Mouse (Mus musculus): Measurements from ENCODE around the gene Tex10. TPM values are rescaled to one million over a fixed set of nuclear protein-coding genes. Genes with fewer than 3 reads are reported as not detected.
"Not testable (repeated sequence)": the region's sequence is repeated elsewhere in the genome, so short reads cannot be mapped to it uniquely, and the experiment has no call there.

The Tex10 gene
- polyA plus RNA-seq, 1 experiment from 2014 or later, result 32.4 TPM

GRCm38 (mm10) chr4:48413473-48413872 is 59.8 kb downstream of the Tex10 start:
- H3K4me3 ChIP-seq (ENCODE audit: low read length), result no peak overlapping the region
- H3K27ac ChIP-seq (ENCODE audit: low read depth, low read length), result no peak overlapping the region
- H3K36me3 ChIP-seq (ENCODE audit: control insufficient read depth, insufficient read depth, low read length), result no peaks in the 10 kb centered on the region
- WGBS, result 94% methylated on average over 8 of the region's 8 CpGs
- no peaks in the 10 kb centered on the region for H3K4me1 ChIP-seq (ENCODE audit: control insufficient read depth, insufficient read depth, low read depth, low read length)
- no peaks in the 10 kb centered on the region for H3K9me3 ChIP-seq (ENCODE audit: control insufficient read depth, low read length)
- no peak for ATAC-seq
- H3K4me2 ChIP-seq (ENCODE audit: low read length), result no peak overlapping the region
- H3K9ac ChIP-seq (ENCODE audit: low read depth, low read length), result no peak overlapping the region
- H3K27me3 ChIP-seq (replicated peaks; ENCODE audit: control insufficient read depth, insufficient read depth, low read length), result no peaks in the 10 kb centered on the region

GRCm38 (mm10) chr4:48407350-48408039 is 65.8 kb downstream of the Tex10 start:
- Histone ChIP-seq H3K4me3 (ENCODE audit: low read length) (no peak overlapping the region), H3K4me2 (ENCODE audit: low read length) (peak overlapping the region; percentile 5; the same call in 1 of the 2 replicates), H3K4me1 (ENCODE audit: control insufficient read depth, insufficient read depth, low read depth, low read length) (no peaks in the 10 kb centered on the region), H3K27ac (ENCODE audit: low read depth, low read length) (no peak overlapping the region), H3K9me3 (ENCODE audit: control insufficient read depth, low read length) (no peaks in the 10 kb centered on the region), H3K36me3 (ENCODE audit: control insufficient read depth, insufficient read depth, low read length) (no peaks in the 10 kb centered on the region), H3K27me3 (replicated peaks; ENCODE audit: control insufficient read depth, insufficient read depth, low read length) (no peaks in the 10 kb centered on the region), H3K9ac (ENCODE audit: low read depth, low read length) (no peak overlapping the region)
- peak; percentile 82 for ATAC-seq
- WGBS, result 43% methylated on average over 18 of the region's 18 CpGs

GRCm38 (mm10) chr4:48405724-48406491 is 67.4 kb downstream of the Tex10 start:
- not testable (repeated sequence) for H3K4me2 ChIP-seq (ENCODE audit: low read length)

GRCm38 (mm10) chr4:48403066-48403640 is 70.1 kb downstream of the Tex10 start:
- ATAC-seq, result no peak
- Histone ChIP-seq H3K9me3 (ENCODE audit: control insufficient read depth, low read length) (no peaks in the 10 kb centered on the region), H3K4me1 (ENCODE audit: control insufficient read depth, insufficient read depth, low read depth, low read length) (no peaks in the 10 kb centered on the region), H3K9ac (ENCODE audit: low read depth, low read length) (no peak overlapping the region), H3K4me2 (ENCODE audit: low read length) (no peak overlapping the region), H3K36me3 (ENCODE audit: control insufficient read depth, insufficient read depth, low read length) (no peaks in the 10 kb centered on the region), H3K27me3 (replicated peaks; ENCODE audit: control insufficient read depth, insufficient read depth, low read length) (no peaks in the 10 kb centered on the region), H3K4me3 (ENCODE audit: low read length) (no peak overlapping the region), H3K27ac (ENCODE audit: low read depth, low read length) (no peak overlapping the region)
- WGBS, result 66% methylated on average over 16 of the region's 16 CpGs

More at GRCm38 (mm10) chr4:48405724-48406491, 67.4 kb downstream of the Tex10 start:
- not testable (repeated sequence) for H3K9me3 ChIP-seq (ENCODE audit: control insufficient read depth, low read length); H3K4me3 ChIP-seq (ENCODE audit: low read length); H3K4me1 ChIP-seq (ENCODE audit: control insufficient read depth, insufficient read depth, low read depth, low read length); H3K27me3 ChIP-seq (replicated peaks; ENCODE audit: control insufficient read depth, insufficient read depth, low read length); H3K9ac ChIP-seq (ENCODE audit: low read depth, low read length); H3K36me3 ChIP-seq (ENCODE audit: control insufficient read depth, insufficient read depth, low read length); ATAC-seq; H3K27ac ChIP-seq (ENCODE audit: low read depth, low read length)
- 94% methylated on average over 9 of the region's 10 CpGs for WGBS

- 100% methylated on average over 3 of the region's 3 CpGs for WGBS
These were observed 76.3 kb downstream of the Tex10 start for GRCm38 (mm10) chr4:48396949-48397348.

GRCm38 (mm10) chr4:48382506-48382905 is 90.8 kb downstream of the Tex10 start:
- Histone ChIP-seq H3K27ac (ENCODE audit: low read depth, low read length) (no peak overlapping the region), H3K4me1 (ENCODE audit: control insufficient read depth, insufficient read depth, low read depth, low read length) (no peaks in the 10 kb centered on the region), H3K36me3 (ENCODE audit: control insufficient read depth, insufficient read depth, low read length) (no peaks in the 10 kb centered on the region), H3K9ac (ENCODE audit: low read depth, low read length) (no peak overlapping the region), H3K27me3 (replicated peaks; ENCODE audit: control insufficient read depth, insufficient read depth, low read length) (no peaks in the 10 kb centered on the region), H3K9me3 (ENCODE audit: control insufficient read depth, low read length) (no peaks in the 10 kb centered on the region), H3K4me3 (ENCODE audit: low read length) (no peak overlapping the region), H3K4me2 (ENCODE audit: low read length) (no peak overlapping the region)
- ATAC-seq, result no peak
- 81% methylated on average over 5 of the region's 5 CpGs for WGBS

More at GRCm38 (mm10) chr4:48396949-48397348, 76.3 kb downstream of the Tex10 start:
- H3K27ac ChIP-seq (ENCODE audit: low read depth, low read length), result no peak overlapping the region
- 0 out of 2 replicates have a peak, but pooled peaks cover 6% of the 10 kb centered on the region for H3K36me3 ChIP-seq (ENCODE audit: control insufficient read depth, insufficient read depth, low read length)
- ATAC-seq, result no peak
- no peak overlapping the region for H3K4me2 ChIP-seq (ENCODE audit: low read length)
- no peak overlapping the region for H3K4me3 ChIP-seq (ENCODE audit: low read length)
- H3K27me3 ChIP-seq (replicated peaks; ENCODE audit: control insufficient read depth, insufficient read depth, low read length), result no peaks in the 10 kb centered on the region
- no peak overlapping the region for H3K9ac ChIP-seq (ENCODE audit: low read depth, low read length)
- no peaks in the 10 kb centered on the region for H3K4me1 ChIP-seq (ENCODE audit: control insufficient read depth, insufficient read depth, low read depth, low read length)
- no peaks in the 10 kb centered on the region for H3K9me3 ChIP-seq (ENCODE audit: control insufficient read depth, low read length)

GRCm38 (mm10) chr4:48380940-48381339 is 92.3 kb downstream of the Tex10 start:
- Histone ChIP-seq H3K27me3 (replicated peaks; ENCODE audit: control insufficient read depth, insufficient read depth, low read length) (no peaks in the 10 kb centered on the region), H3K36me3 (ENCODE audit: control insufficient read depth, insufficient read depth, low read length) (no peaks in the 10 kb centered on the region), H3K9me3 (ENCODE audit: control insufficient read depth, low read length) (no peaks in the 10 kb centered on the region), H3K4me1 (ENCODE audit: control insufficient read depth, insufficient read depth, low read depth, low read length) (no peaks in the 10 kb centered on the region), H3K4me3 (ENCODE audit: low read length) (no peak overlapping the region), H3K9ac (ENCODE audit: low read depth, low read length) (no peak overlapping the region), H3K4me2 (ENCODE audit: low read length) (no peak overlapping the region), H3K27ac (ENCODE audit: low read depth, low read length) (no peak overlapping the region)
- WGBS, result 3% methylated on average over 2 of the region's 2 CpGs
- ATAC-seq, result peak; percentile 76
